Mouse (Mus musculus): ENCODE data around the gene Optn. TPM values are rescaled to one million over a fixed set of nuclear protein-coding genes. Genes with fewer than 3 reads are reported as not detected.

Gene Optn
- polyA plus RNA-seq, 1 experiment from 2014 or later: 18.9 TPM

DNA sequence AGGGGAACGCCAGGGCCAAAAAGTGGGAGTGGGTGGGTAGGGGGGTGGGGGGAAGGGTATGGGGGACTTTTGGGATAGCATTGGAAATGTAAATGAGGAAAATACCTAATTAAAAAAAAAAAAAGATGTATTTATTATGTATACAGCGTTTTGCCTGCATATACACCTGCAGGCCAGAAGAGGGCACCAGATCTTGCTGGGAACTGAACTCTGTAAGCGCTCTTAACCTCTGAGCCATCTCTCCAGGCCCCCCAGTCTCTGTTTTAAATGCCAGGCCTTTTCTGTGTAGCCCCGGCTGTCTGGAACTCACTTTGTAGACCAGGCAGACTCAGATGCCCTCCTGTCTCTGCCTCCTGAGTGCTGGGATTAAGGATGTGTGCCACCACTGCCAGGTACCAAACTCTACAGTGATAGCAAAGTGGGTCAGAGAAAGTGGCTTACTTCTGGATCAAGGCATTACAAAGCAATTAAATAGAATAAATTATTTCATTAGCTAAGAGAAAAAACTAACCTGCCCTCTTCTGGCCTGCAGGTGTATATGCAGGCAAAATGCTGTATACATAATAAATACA lies 38.6 kb downstream of the Optn start:
- Histone ChIP-seq H3K4me1 (no peaks in the 10 kb centered on the region), H3K36me3 (peaks cover 7% of the 10 kb centered on the region; the same call in 1 of the 2 replicates), H3K27me3 (replicated peaks) (no peaks in the 10 kb centered on the region), H3K9ac (replicated peaks) (no peak overlapping the region), H3K9me3 (replicated peaks) (no peaks in the 10 kb centered on the region), H3K4me3 (replicated peaks) (no peak overlapping the region), H3K4me2 (no peak overlapping the region), H3K27ac (replicated peaks) (no peak overlapping the region)
- WGBS: 52% methylated on average over 4 of the region's 4 CpGs
- ATAC-seq (ENCODE audit: low FRiP score): no peak

- Histone ChIP-seq H3K9me3 (replicated peaks) (no peaks in the 10 kb centered on the region), H3K4me2 (no peak overlapping the region), H3K27ac (replicated peaks) (no peak overlapping the region), H3K4me1 (no peaks in the 10 kb centered on the region), H3K9ac (replicated peaks) (no peak overlapping the region), H3K36me3 (peaks cover 7% of the 10 kb centered on the region; the same call in 1 of the 2 replicates), H3K27me3 (replicated peaks) (no peaks in the 10 kb centered on the region), H3K4me3 (replicated peaks) (no peak overlapping the region)
- no peak for ATAC-seq (ENCODE audit: low FRiP score)
- 88% methylated on average over 14 of the region's 14 CpGs for WGBS
These were observed 40.0 kb downstream of the Optn start for GRCm38 (mm10) chr2:5023699-5024399.

- H3K9me3 ChIP-seq (replicated peaks): no peaks in the 10 kb centered on the region
- no peak overlapping the region for H3K9ac ChIP-seq (replicated peaks)
- H3K27ac ChIP-seq (replicated peaks): no peak overlapping the region
- WGBS: 83% methylated on average over 2 of the region's 2 CpGs
- peaks cover 7% of the 10 kb centered on the region; the same call in 1 of the 2 replicates for H3K36me3 ChIP-seq
- ATAC-seq (ENCODE audit: low FRiP score): no peak
- H3K4me2 ChIP-seq: no peak overlapping the region
- no peaks in the 10 kb centered on the region for H3K4me1 ChIP-seq
- H3K4me3 ChIP-seq (replicated peaks): no peak overlapping the region
- H3K27me3 ChIP-seq (replicated peaks): no peaks in the 10 kb centered on the region
These were observed 40.6 kb downstream of the Optn start for GRCm38 (mm10) chr2:5023275-5023674.

GRCm38 (mm10) chr2:5019708-5020107 lies 44.1 kb downstream of the Optn start:
- H3K4me1 ChIP-seq: no peaks in the 10 kb centered on the region
- no peak for ATAC-seq (ENCODE audit: low FRiP score)

DNA sequence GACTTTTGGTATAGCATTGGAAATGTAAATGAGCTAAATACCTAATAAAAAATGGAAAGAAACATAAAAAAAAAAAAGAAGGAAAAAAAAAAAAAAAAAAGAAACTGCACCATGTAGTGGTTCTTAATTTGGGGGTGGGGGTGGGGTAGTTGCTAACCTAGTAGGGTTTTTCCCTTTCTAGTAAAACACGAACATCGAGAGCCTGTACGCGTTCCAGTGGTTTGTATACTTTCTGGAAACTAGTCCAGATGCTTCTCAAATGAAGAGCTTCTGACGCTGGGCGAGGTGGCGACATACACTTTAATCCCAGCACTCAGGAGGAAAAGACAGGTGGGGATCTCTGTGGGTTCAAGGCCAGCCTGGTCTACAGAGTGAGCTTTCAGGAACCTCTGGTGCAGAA lies 46.9 kb downstream of the Optn start:
- H3K36me3 ChIP-seq: peaks cover 3% of the 10 kb centered on the region; the same call in 1 of the 2 replicates
- WGBS: 97% methylated on average over 7 of the region's 7 CpGs

More at GRCm38 (mm10) chr2:5019708-5020107, 44.1 kb downstream of the Optn start:
- no peaks in the 10 kb centered on the region for H3K9me3 ChIP-seq (replicated peaks)
- peaks cover 3% of the 10 kb centered on the region; the same call in 1 of the 2 replicates for H3K36me3 ChIP-seq
- no peak overlapping the region for H3K4me2 ChIP-seq
- WGBS: 69% methylated on average over 1 of the region's 1 CpGs
- H3K9ac ChIP-seq (replicated peaks): no peak overlapping the region
- no peak overlapping the region for H3K27ac ChIP-seq (replicated peaks)
- no peak overlapping the region for H3K4me3 ChIP-seq (replicated peaks)
- H3K27me3 ChIP-seq (replicated peaks): no peaks in the 10 kb centered on the region

GRCm38 (mm10) chr2:5015527-5015926 lies 48.3 kb downstream of the Optn start:
- no peak for ATAC-seq (ENCODE audit: low FRiP score)

More for the DNA sequence above, 46.9 kb downstream of the Optn start:
- Histone ChIP-seq H3K4me1 (peaks cover 3% of the 10 kb centered on the region; the same call in 1 of the 2 replicates), H3K4me2 (no peak overlapping the region), H3K4me3 (replicated peaks) (no peak overlapping the region), H3K9ac (replicated peaks) (no peak overlapping the region), H3K27ac (replicated peaks) (no peak overlapping the region), H3K27me3 (replicated peaks) (no peaks in the 10 kb centered on the region), H3K9me3 (replicated peaks) (no peaks in the 10 kb centered on the region)
- no peak for ATAC-seq (ENCODE audit: low FRiP score)

GRCm38 (mm10) chr2:5014616-5015015 lies 49.2 kb downstream of the Optn start:
- WGBS: 83% methylated on average over 7 of the region's 7 CpGs
- ATAC-seq (ENCODE audit: low FRiP score): no peak
- H3K36me3 ChIP-seq: no peaks in the 10 kb centered on the region

More at GRCm38 (mm10) chr2:5015527-5015926, 48.3 kb downstream of the Optn start:
- Histone ChIP-seq H3K36me3 (no peaks in the 10 kb centered on the region), H3K4me3 (replicated peaks) (no peak overlapping the region), H3K27me3 (replicated peaks) (no peaks in the 10 kb centered on the region), H3K4me1 (peaks cover 4% of the 10 kb centered on the region; the same call in 1 of the 2 replicates), H3K27ac (replicated peaks) (no peak overlapping the region), H3K9ac (replicated peaks) (no peak overlapping the region), H3K9me3 (replicated peaks) (no peaks in the 10 kb centered on the region), H3K4me2 (no peak overlapping the region)
- WGBS: 83% methylated on average over 6 of the region's 6 CpGs

GRCm38 (mm10) chr2:5012491-5013324 lies 51.1 kb downstream of the Optn start, which contains the start of gene Mcm10:
Gene Mcm10 (minus strand): TSS chr2:5012791.
- Histone ChIP-seq H3K27ac (replicated peaks) (no peak within 1 kb of the TSS), H3K27me3 (replicated peaks) (no peaks in the 10 kb centered on the region), H3K4me1 (peaks cover 4% of the 10 kb centered on the region; the same call in 1 of the 2 replicates), H3K9ac (replicated peaks) (0 out of 2 replicates have a peak within 1 kb of the TSS, but pooled peaks have one; percentile 43), H3K4me3 (replicated peaks) (peak within 1 kb of the TSS; percentile 54), H3K9me3 (replicated peaks) (no peaks in the 10 kb centered on the region), H3K4me2 (peak within 1 kb of the TSS; percentile 96), H3K36me3 (no peaks in the 10 kb centered on the region)
- WGBS: 4% methylated on average over 32 of the region's 32 CpGs
- ATAC-seq (ENCODE audit: low FRiP score): peak; percentile 100

More at GRCm38 (mm10) chr2:5014616-5015015, 49.2 kb downstream of the Optn start:
- Histone ChIP-seq H3K27ac (replicated peaks) (no peak overlapping the region), H3K4me1 (peaks cover 4% of the 10 kb centered on the region; the same call in 1 of the 2 replicates), H3K4me3 (replicated peaks) (no peak overlapping the region), H3K9me3 (replicated peaks) (no peaks in the 10 kb centered on the region), H3K9ac (replicated peaks) (no peak overlapping the region), H3K27me3 (replicated peaks) (no peaks in the 10 kb centered on the region), H3K4me2 (no peak overlapping the region)

GRCm38 (mm10) chr2:5011898-5012490 lies 51.9 kb downstream of the Optn start:
- Histone ChIP-seq H3K4me1 (peaks cover 4% of the 10 kb centered on the region; the same call in 1 of the 2 replicates), H3K36me3 (no peaks in the 10 kb centered on the region), H3K9ac (replicated peaks) (0 out of 2 replicates have a peak overlapping the region, but pooled peaks have one; percentile 43), H3K27me3 (replicated peaks) (no peaks in the 10 kb centered on the region), H3K4me2 (peak overlapping the region; percentile 96), H3K4me3 (replicated peaks) (peak overlapping the region; percentile 54), H3K27ac (replicated peaks) (no peak overlapping the region), H3K9me3 (replicated peaks) (no peaks in the 10 kb centered on the region)
- 18% methylated on average over 8 of the region's 8 CpGs for WGBS
- ATAC-seq (ENCODE audit: low FRiP score): no peak

GRCm38 (mm10) chr2:5007107-5007506 lies 56.7 kb downstream of the Optn start:
- Histone ChIP-seq H3K9me3 (replicated peaks) (no peaks in the 10 kb centered on the region), H3K27ac (replicated peaks) (no peak overlapping the region), H3K4me1 (peaks cover 4% of the 10 kb centered on the region; the same call in 1 of the 2 replicates), H3K9ac (replicated peaks) (no peak overlapping the region), H3K36me3 (no peaks in the 10 kb centered on the region), H3K27me3 (replicated peaks) (no peaks in the 10 kb centered on the region), H3K4me3 (replicated peaks) (no peak overlapping the region), H3K4me2 (no peak overlapping the region)
- WGBS: 89% methylated on average over 4 of the region's 4 CpGs
- no peak for ATAC-seq (ENCODE audit: low FRiP score)

DNA sequence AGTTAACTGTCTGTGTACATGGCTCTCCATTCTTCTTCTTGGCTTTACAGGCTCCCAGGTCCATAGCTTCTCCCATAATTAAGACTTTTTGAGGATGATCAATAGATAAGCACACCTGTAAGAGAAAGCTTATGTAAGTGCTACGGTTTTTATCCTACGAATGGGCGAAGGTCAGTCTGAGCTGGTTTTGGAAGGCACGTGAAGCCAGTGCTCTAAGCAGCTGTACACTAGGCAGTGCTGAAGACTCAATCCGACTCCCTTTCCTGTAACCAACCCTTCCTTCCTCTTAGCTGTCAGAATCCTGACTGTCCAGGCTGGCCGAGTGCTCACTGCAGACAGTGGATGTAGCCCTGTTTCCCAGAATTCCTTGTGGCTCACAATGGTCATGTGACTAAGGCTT lies 62.6 kb downstream of the Optn start:
- Histone ChIP-seq H3K27ac (replicated peaks) (no peak overlapping the region), H3K4me3 (replicated peaks) (no peak overlapping the region), H3K9me3 (replicated peaks) (no peaks in the 10 kb centered on the region), H3K9ac (replicated peaks) (no peak overlapping the region), H3K36me3 (no peaks in the 10 kb centered on the region), H3K4me2 (no peak overlapping the region), H3K27me3 (replicated peaks) (no peaks in the 10 kb centered on the region), H3K4me1 (no peaks in the 10 kb centered on the region)
- 92% methylated on average over 6 of the region's 6 CpGs for WGBS
- no peak for ATAC-seq (ENCODE audit: low FRiP score)

Measured in neural tube, embryonic 15.5 days (tissue).